Mouse (Mus musculus) intestine, embryonic 16.5 days (tissue): ENCODE measurements around the gene Ccl17. TPM values are rescaled to one million over a fixed set of nuclear protein-coding genes. Genes with fewer than 3 reads are reported as not detected.
"Not testable (repeated sequence)": the region's sequence is repeated elsewhere in the genome, so short reads cannot be mapped to it uniquely, and the experiment has no call there.

Source experiments
- ATAC-seq: fragments of 200-750 bp; cut with Nextera tagmentation; 2 replicates; pipeline ENCODE4 v1.8.0; 2017; ENCODE audit warnings: moderate TSS enrichment, moderate library complexity
- H3K27ac ChIP-seq: fragments of 300-500 bp; sonication (generic); 2 replicates; pipeline ENCODE4 v1.5.1; 2014; ENCODE audit warnings: mild to moderate bottlenecking, low read length
- H3K27me3 ChIP-seq: fragments of 300-500 bp; sonication (generic); replicated peaks from 2 replicates; pipeline ENCODE4 v1.6.1; 2014; ENCODE audit warnings: low read length, control low read depth, mixed read lengths; ENCODE audit not compliant: control insufficient read depth, insufficient read depth
- H3K36me3 ChIP-seq: fragments of 300-500 bp; sonication (generic); 2 replicates; pipeline ENCODE4 v1.6.1; 2014; ENCODE audit warnings: low read length, control low read depth; ENCODE audit not compliant: control insufficient read depth, insufficient read depth
- H3K4me1 ChIP-seq: fragments of 300-500 bp; sonication (generic); 2 replicates; pipeline ENCODE4 v1.6.1; 2014; ENCODE audit warnings: low read length, control low read depth, mixed read lengths; ENCODE audit not compliant: control insufficient read depth, insufficient read depth
- H3K4me2 ChIP-seq: fragments of 300-500 bp; sonication (generic); 2 replicates; pipeline ENCODE4 v1.6.1; 2014; ENCODE audit warnings: low read depth, low read length, control low read depth
- H3K4me3 ChIP-seq: fragments of 300-500 bp; sonication (generic); 2 replicates; pipeline ENCODE4 v1.5.1; 2014; ENCODE audit warnings: mild to moderate bottlenecking, low read length
- H3K9ac ChIP-seq: fragments of 300-500 bp; sonication (generic); 2 replicates; pipeline ENCODE4 v1.6.1; 2014; ENCODE audit warnings: low read depth, low read length
- H3K9me3 ChIP-seq: fragments of 300-500 bp; sonication (generic); 2 replicates; pipeline ENCODE4 v1.6.1; 2016; ENCODE audit warnings: low read length, control low read depth; ENCODE audit not compliant: control insufficient read depth
- WGBS: fragments of 180-500 bp; shearing (Covaris S2); extraction: QIAGEN DNeasy Blood & Tissue Kit; methylation state at CpG from one replicate; pipeline ENCODE4 v1.1.7; 2014; 5-methylcytosine and 5-hydroxymethylcytosine counted together
- polyA plus RNA-seq: library from polyadenylated mRNA; unstranded; fragments of >200 nt; fragmentation: Nextera tagmentation; extraction: Ambion mirVana; gene quantifications from 2 replicates; pipeline ENCODE4 v1.2.1, GENCODE M21; 2015

The Ccl17 gene
- polyA plus RNA-seq, 1 experiment from 2014 or later: 0.29 TPM

GRCm38 (mm10) chr8:94819671-94820179 lies 9.5 kb downstream of the Ccl17 start:
- no peak overlapping the region for H3K4me3 ChIP-seq
- 75% methylated on average over 6 of the region's 6 CpGs for WGBS

GRCm38 (mm10) chr8:94820553-94820952 lies 10.3 kb downstream of the Ccl17 start:
- peaks cover 2% of the 10 kb centered on the region; the same call in 1 of the 2 replicates for H3K36me3 ChIP-seq
- H3K4me3 ChIP-seq: no peak overlapping the region
- no peaks in the 10 kb centered on the region for H3K4me1 ChIP-seq
- no peak overlapping the region for H3K9ac ChIP-seq
- no peak overlapping the region for H3K4me2 ChIP-seq
- 83% methylated on average over 7 of the region's 7 CpGs for WGBS
- H3K9me3 ChIP-seq: no peaks in the 10 kb centered on the region
- no peak overlapping the region for H3K27ac ChIP-seq
- ATAC-seq: no peak
- H3K27me3 ChIP-seq: no peaks in the 10 kb centered on the region

More at GRCm38 (mm10) chr8:94819671-94820179, 9.5 kb downstream of the Ccl17 start:
- Histone ChIP-seq H3K4me1 (no peaks in the 10 kb centered on the region), H3K4me2 (no peak overlapping the region), H3K9ac (no peak overlapping the region), H3K27ac (no peak overlapping the region), H3K27me3 (no peaks in the 10 kb centered on the region), H3K36me3 (no peaks in the 10 kb centered on the region; the same call in 1 of the 2 replicates), H3K9me3 (no peaks in the 10 kb centered on the region)
- no peak for ATAC-seq

GRCm38 (mm10) chr8:94821381-94821780 lies 11.1 kb downstream of the Ccl17 start:
- ATAC-seq: no peak
- H3K4me1 ChIP-seq: no peaks in the 10 kb centered on the region
- no peak overlapping the region for H3K4me2 ChIP-seq
- no peaks in the 10 kb centered on the region for H3K9me3 ChIP-seq
- H3K27me3 ChIP-seq: no peaks in the 10 kb centered on the region
- H3K36me3 ChIP-seq: peaks cover 2% of the 10 kb centered on the region; the same call in 1 of the 2 replicates
- H3K27ac ChIP-seq: no peak overlapping the region
- H3K4me3 ChIP-seq: no peak overlapping the region
- 93% methylated on average over 2 of the region's 2 CpGs for WGBS
- no peak overlapping the region for H3K9ac ChIP-seq

GRCm38 (mm10) chr8:94822637-94823560 lies 12.6 kb downstream of the Ccl17 start:
- H3K4me1 ChIP-seq: no peaks in the 10 kb centered on the region
- no peak overlapping the region for H3K4me2 ChIP-seq
- no peaks in the 10 kb centered on the region for H3K27me3 ChIP-seq
- no peak overlapping the region for H3K27ac ChIP-seq
- no peak overlapping the region for H3K9ac ChIP-seq
- no peaks in the 10 kb centered on the region for H3K9me3 ChIP-seq
- no peak overlapping the region for H3K4me3 ChIP-seq
- H3K36me3 ChIP-seq: peaks cover 3% of the 10 kb centered on the region; the same call in 1 of the 2 replicates
- 77% methylated on average over 23 of the region's 23 CpGs for WGBS
- ATAC-seq: peak; percentile 80

- Histone ChIP-seq H3K4me3 (no peak overlapping the region), H3K9ac (no peak overlapping the region), H3K27ac (no peak overlapping the region), H3K36me3 (peaks cover 11% of the 10 kb centered on the region), H3K9me3 (no peaks in the 10 kb centered on the region), H3K27me3 (no peaks in the 10 kb centered on the region), H3K4me2 (no peak overlapping the region), H3K4me1 (no peaks in the 10 kb centered on the region)
- ATAC-seq: no peak
- 86% methylated on average over 6 of the region's 6 CpGs for WGBS
Observed at GRCm38 (mm10) chr8:94825170-94825569, 14.9 kb downstream of the Ccl17 start.

- no peak overlapping the region for H3K9ac ChIP-seq
- H3K4me1 ChIP-seq: no peaks in the 10 kb centered on the region
- no peaks in the 10 kb centered on the region; the same call in 1 of the 2 replicates for H3K9me3 ChIP-seq
- H3K36me3 ChIP-seq: peaks cover 14% of the 10 kb centered on the region
- H3K27ac ChIP-seq: no peak overlapping the region
- 95% methylated on average over 5 of the region's 5 CpGs for WGBS
- H3K27me3 ChIP-seq: no peaks in the 10 kb centered on the region
- ATAC-seq: no peak
- no peak overlapping the region for H3K4me2 ChIP-seq
- H3K4me3 ChIP-seq: no peak overlapping the region
Observed at GRCm38 (mm10) chr8:94826210-94826609, 16.0 kb downstream of the Ccl17 start.

- WGBS: 85% methylated on average over 6 of the region's 6 CpGs
- Histone ChIP-seq H3K4me1 (no peaks in the 10 kb centered on the region), H3K27ac (no peak overlapping the region), H3K4me3 (no peak overlapping the region), H3K9ac (no peak overlapping the region), H3K36me3 (peaks cover 20% of the 10 kb centered on the region), H3K27me3 (no peaks in the 10 kb centered on the region), H3K9me3 (no peaks in the 10 kb centered on the region; the same call in 1 of the 2 replicates), H3K4me2 (no peak overlapping the region)
- no peak for ATAC-seq
Observed at GRCm38 (mm10) chr8:94828284-94828683, 18.0 kb downstream of the Ccl17 start.

GRCm38 (mm10) chr8:94833901-94834405 lies 23.7 kb downstream of the Ccl17 start:
- H3K27me3 ChIP-seq, H3K4me1 ChIP-seq, H3K27ac ChIP-seq, H3K4me2 ChIP-seq, H3K9ac ChIP-seq, H3K4me3 ChIP-seq, ATAC-seq, H3K9me3 ChIP-seq: not testable (repeated sequence)
- WGBS: 68% methylated on average over 7 of the region's 7 CpGs
- peaks cover 13% of the 10 kb centered on the region for H3K36me3 ChIP-seq

GRCm38 (mm10) chr8:94835751-94836150 lies 25.5 kb downstream of the Ccl17 start:
- not testable (repeated sequence) for H3K4me2 ChIP-seq, H3K36me3 ChIP-seq, H3K9me3 ChIP-seq, H3K4me3 ChIP-seq, H3K9ac ChIP-seq, H3K27me3 ChIP-seq, ATAC-seq, H3K27ac ChIP-seq
- peaks cover 11% of the 10 kb centered on the region for H3K4me1 ChIP-seq
- WGBS: 95% methylated on average over 13 of the region's 13 CpGs
